Mouse (Mus musculus) retina, postnatal 7 days (tissue): Measurements from ENCODE around the gene Spef2.
"Not testable (repeated sequence)": the region's sequence is repeated elsewhere in the genome, so short reads cannot be mapped to it uniquely, and the experiment has no call there.

Experiments
- DNase-seq: peaks from one replicate; pipeline ENCODE4 v3.0.0-alpha.2; 2012; ENCODE audit warnings: low read depth, low spot score

Spef2 gene

DNA sequence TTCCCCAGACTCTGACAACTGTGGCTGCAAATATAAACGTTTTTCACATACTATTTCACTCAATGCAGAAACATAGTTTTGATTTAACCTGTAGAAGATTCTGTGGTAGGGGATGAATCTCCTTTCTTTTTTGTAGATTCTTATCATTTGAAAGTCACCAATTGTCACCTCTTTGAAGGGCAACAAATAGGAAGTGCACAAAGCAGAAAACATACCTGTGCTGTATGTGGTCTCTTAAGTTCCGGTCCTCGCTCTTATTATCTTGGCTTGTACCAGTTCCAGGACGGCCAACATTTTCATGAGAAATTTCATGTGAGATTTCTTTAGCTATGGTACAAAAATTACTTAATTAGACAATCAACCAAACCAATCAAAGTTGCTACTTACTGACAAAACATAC, 80.1 kb downstream of the Spef2 start:
- no peak for DNase-seq

DNA sequence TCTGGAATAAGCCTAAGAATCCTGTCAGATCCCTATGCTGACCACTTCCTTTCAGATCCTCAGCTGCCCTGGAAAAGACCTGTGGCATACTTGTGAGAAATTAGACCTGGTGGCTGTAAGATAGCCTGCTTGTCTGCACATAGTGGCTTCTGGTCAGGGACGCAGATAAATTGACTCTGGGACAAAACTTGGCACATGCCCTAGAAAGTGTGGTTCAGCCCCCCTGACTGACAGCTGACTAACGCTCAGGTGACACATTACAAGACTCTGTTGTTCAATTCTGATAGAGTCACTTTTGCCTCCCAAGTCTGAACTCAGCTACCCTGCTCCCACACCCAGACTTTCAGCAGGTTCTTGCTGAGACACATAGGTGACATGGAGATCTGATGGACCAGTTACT, 83.7 kb downstream of the Spef2 start:
- DNase-seq, result not testable (repeated sequence)

DNA sequence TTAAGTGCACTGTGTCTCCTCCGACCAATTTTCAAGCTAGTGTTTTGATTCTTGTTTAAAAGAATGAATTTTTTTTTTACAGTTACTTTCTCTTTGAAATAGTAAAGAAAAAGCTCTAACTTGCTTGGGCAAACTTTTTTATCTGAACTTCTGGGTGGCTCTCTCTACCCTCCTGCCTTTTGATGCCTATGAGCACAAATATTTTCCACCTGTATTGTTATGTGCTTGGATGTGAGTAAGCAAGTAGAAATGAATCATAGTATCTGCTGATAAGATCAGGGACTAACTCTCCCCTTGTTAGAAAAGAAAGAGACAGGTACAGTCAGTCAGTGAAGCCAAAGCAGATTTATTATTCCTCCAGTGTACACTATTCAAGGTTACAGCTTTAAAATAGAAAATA, 87.5 kb downstream of the Spef2 start:
- DNase-seq, result no peak

DNA sequence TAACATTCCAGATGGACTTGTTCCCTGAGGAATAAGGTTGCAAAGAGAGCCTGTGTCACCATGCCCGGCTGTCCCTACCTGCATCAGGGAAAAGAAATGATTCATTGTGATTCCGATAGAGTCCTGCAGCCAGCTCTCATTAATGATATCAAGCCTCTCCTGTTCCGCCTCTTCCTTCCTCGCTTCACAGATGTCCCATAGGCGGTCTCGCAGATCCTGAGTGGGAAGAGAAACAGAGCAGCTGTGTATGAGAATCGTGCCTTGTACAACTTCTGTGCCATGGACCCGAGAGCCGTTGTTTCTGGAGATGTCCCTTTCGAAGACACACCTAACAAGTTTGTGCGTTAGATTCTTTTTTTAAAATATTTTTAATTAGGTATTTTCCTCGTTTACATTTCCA, 114.2 kb downstream of the Spef2 start:
- DNase-seq, result no peak

DNA sequence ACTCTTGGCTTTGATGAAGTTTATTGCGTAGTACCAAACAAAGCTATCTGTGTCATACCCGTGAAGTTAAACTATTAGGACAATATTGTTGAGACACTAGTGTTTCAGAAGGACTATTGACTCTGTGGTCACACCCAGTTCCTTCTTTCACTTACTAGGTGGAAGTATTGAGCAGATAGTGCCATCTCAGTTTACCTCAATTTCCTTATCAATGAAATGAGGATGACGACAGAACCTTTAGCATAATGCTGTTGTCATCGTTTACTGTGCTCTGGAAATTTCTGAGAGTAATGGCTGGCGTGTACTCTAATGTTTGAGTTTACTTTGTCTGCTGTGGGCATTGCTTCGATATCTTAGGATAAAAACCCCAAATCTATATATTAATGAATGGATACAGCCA, 117.0 kb downstream of the Spef2 start:
- no peak for DNase-seq

DNA sequence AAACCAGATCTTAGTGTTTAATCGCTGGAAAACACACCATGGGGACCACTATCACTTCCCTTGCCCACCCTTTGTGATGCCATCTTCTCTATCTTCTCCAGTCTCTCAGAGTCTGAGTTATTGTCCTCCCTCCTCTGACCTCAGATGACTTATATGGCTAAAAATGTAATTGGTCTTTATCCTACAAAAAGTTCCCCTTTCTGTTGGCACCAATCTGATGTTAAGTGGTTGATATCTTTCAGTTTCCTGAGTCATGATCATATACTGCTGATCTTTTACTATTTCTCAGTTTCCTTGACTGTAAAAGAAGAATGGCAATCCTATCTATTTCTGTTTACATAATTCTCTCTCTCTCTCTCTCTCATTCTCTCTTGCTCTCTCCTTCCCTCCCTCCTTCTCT, 119.0 kb downstream of the Spef2 start:
- DNase-seq, result no peak

DNA sequence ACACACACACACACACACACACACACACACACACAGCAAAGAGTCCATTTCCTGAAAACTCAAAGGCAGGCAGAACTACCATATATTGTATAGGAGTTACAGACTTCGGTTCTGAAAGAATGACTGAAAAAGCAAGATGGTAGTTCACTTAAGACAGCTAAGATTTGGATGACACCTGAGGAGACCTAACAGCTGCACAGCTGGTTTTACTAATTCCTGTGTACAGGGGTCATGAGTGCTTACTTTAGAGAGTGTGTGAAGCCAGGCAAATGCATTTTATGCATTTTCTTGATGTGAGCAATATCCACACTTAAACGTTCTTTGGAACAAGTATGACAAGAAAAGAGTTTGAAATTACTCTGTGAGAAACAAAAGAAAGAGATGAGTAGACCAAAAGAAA, 124.0 kb downstream of the Spef2 start:
- DNase-seq, result no peak

DNA sequence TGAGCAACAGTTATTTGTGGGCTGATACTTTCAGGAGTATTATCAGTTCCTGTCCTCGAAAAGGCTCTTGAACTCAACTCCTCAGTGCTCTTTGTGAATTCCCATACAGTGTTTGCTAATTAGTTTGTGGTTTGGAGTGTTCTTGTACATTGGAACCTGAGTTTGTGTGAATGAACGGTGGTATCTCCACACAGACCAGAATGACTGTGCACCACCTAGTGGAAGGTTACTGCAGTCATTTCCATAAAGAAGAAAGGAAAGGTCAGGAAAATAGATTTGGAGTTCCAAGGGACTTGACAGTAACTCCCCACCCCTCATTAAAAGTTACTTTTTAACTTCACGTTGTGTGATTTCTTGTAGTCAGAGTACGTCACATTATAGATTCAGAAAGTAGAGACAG, 140.5 kb downstream of the Spef2 start:
- DNase-seq, result no peak

DNA sequence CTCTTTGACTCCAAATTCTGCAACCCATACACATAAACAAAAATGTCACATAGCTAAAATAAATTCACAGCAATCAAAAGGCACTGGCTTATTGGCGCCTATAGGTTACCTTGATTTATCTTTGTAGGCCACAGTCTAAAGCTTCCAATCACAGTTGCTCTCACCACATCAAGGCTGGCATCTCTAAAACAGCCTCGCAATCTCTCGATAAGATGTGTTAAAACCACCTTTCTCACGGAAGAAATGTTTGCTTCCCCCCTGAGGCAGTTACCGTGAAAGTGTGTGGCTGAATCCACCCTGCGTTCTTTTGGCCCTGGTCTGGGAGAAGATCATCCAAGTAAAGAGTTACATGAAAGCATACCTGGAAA, 148.6 kb downstream of the Spef2 start:
- DNase-seq, result no peak

DNA sequence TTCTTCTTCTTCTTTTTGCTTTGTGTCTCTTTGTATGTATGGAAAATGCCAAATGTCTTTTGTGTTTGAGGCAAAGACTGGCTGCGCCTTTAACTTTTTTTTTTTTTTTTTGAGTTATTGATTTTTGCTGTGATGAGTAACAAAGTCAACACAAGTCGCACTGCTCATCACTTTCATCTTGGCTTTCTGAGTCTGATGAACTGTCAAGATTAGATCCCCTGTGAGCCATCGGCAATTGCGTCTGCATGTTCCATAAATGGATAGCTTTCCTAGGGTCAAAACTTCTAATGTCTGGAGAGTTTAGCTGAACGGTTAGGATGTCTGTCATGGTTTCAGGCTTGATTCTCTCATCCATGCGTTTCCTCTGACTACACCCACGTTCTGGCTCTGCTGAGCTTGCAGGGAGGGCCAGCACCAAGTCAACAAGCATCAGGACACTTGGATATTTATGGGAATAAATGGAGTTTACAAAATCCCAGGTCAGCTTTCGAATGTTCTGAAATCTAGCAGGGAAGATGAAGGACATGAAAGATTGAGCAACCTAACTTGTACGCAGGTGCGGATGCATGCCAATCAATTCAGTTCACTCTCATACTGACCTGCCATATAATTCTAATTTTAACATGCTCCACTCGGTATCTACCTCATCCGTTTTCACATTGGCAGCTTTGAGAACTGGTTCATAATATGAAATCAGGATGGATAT, 149.1 kb downstream of the Spef2 start:
- no peak for DNase-seq

DNA sequence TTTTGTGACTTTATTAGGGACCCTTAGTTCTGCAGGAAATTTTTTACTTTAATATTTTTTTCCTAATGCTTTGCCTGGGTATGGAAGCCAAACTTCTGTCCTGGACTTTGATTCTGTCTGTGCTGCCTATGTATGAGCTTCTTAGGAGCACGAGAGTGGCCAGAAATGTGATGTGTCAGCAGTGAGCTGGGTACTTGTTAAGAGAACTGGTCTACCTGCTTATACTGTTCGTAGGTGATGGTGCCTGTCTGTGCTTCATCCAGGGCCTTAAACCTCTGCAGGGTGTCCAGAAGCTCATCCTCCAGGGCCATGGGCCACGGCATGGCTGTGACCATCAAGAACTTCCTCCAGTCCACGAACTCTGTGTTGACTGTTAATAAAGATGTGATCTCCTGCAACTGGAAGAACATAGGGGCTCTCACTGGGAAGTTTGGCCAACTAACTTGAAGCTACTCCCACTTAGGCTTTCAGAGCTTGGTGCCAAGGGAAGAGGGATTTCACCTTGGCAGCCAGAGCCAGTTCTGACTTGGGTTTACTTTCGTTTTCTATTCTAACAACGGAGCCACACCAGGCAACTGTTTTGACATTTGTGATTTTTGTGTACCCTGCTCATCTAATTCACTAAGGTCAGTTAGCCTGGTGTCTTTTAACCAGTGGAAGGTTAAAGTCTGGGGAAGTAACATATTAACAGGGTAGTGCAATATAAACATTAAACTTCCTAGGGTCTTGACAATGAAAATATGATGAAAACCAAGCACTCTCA, 152.2 kb downstream of the Spef2 start:
- DNase-seq, result no peak

DNA sequence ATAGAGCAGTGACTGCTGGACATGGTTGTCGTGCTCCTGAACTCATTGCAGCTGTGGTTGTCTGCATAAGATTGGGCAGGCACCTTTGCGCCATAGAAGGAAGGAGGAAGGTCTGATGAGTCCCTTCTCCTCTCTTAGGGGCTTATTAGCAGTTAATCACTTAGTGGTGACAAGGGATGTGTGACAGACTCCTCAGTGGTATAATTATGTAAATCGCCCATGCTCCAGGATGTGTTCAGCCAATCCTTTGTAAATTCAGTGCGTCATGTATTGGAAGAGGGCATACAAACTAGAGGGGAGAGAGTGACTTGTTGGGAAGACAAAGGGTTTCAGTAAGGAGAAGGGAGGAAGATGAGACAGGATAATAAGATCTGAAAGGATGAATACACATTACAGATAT, 158.7 kb downstream of the Spef2 start:
- no peak for DNase-seq

DNA sequence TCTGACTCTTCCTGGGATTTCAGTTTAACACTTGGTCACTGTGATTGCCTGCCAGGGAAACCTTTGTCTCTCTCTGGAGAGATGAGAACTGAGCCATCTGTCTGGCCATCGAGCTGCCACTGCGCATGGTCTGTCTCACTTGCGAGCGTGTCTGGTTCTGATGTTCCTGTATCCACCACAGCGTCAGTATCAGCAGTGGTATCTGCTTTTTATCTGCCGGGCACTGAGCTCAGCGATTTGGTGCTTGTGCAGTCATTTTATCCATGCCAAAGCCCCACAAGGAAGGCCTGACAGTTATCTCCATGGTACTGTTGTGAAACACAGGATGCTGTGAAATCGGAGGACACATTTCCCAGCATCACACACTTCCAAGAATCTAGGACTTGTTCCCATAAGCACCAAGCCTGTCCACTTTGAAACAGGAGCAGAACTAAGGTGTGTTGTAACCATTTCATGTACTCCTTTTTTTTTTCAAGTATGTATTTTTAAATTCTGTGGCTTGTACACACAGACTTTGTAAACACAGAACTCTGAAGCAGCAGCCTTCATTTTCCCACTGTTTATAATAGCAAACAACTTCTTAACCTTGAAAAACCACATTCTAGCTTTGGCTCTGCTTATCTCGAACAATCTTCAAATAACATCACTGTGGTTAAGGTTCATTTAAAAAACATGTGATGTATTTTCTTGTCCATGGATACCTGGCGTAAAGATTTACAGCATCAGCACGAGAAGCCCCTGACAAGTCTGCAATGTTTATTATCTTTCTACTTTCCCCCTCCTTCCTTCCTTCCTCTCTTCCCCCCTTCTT, 168.0 kb downstream of the Spef2 start:
- DNase-seq, result no peak

DNA sequence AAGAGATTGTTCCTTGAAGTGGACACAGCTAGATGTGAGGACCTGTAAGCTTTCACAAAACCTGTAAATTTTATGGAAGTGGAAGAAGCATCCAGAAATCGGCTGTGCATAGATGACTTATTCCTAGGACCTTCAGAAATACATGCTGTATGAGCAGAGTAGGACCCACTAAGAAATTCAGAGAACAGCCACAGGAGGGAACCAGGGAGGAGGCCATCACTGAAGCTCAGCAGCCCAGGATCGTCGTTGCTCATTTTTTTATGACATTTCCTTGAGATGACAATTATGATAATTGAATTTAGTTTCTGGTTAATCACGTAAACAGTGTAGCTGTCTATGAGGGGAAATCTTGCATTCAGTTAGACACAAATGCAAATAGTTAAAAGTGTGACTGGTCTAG, 171.4 kb downstream of the Spef2 start:
- DNase-seq, result no peak

DNA sequence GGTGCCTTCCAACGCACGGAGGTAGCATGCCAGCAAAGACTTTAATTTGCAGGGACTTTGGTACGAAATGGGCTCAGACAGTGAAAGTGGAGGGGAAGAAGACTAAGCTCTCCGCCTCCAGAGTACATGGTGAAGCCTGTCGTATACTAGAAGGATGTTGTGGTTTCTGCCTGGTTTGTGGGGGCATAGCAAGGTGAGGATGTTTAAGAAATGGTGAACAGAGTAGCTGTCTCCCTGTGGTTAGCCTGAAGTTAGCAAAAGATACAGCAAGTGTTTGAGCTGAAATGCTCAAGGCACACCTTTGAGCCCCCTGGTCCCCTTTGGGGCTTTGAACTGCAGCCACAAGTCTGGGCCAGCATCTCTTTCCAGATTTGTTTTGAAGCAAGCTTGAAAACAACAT, 173.9 kb downstream of the Spef2 start:
- DNase-seq, result no peak

DNA sequence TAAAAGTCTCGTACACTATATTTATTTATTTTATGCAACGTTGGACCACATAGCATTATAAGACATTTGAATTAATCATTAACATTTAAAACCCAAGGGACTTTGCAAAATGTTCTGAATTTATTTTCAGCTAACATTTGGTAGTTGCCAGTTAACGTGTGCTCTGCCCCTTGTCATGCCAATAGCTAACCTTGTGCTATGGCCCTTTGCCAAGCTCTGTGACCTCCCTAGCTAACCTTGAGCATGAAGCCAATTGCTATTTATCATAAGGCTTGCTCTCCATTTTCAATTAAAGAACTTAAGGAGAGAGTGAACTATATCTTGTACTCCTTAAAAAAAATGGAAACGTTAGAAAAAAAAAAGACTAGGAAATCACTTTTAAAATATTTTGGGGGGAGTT, 175.3 kb downstream of the Spef2 start:
- no peak for DNase-seq

DNA sequence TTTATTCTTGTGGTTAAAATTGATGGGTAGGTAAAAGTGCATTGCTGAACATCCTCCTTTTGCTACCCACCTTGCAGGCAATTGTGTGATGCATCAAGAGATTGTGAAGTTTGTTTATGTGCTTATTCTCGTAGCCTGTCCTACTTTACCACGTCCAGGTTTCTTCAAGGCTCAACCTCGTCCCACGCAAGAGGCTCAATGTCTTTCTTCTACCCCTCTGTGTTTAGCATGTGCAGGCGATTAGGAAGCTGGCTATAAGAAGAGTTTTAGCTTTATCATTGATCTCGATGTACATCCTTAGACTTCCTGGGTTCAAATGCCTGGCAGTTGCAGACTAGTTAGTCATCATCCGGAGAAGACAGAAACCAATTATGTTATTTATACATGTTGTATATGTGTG, 176.0 kb downstream of the Spef2 start:
- DNase-seq, result no peak

DNA sequence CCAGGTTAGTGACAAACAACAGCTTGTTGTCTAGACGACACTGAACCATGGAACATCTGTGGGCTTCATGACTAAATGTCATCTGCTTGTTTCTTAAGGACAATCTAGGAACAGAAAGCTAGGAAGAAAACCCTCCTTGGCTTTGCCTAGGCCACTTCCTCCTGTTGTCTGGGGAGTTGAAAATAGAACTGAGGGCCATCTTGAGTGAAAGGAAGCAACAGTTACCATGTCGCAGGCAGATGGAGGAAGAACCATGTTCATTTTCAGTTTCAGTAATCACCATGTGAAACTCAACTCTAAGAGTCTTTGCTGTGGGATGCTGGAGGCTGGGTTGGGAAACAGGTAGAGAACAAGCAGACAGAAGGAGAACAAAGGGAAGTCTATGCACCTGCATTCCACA, 176.8 kb downstream of the Spef2 start:
- DNase-seq, result no peak

DNA sequence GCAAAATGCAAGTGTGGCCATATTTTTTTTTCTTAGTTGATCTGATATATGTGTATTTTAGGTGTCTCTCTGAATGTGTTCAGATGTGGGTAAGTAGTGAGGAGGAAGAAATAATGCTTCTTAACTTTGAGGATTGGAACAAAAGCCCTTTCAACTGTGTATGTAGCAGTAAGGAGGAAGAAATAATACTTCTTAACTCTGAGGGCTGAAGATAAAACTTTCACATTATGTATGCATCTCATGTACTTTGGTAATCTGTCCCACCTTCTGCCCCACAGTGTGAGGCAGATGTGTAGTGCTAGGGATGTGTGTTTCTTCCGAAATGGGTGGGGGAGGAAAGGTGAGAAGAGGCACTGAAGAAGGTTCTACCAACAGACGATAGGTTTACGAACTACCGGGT, 181.4 kb downstream of the Spef2 start:
- no peak for DNase-seq

DNA sequence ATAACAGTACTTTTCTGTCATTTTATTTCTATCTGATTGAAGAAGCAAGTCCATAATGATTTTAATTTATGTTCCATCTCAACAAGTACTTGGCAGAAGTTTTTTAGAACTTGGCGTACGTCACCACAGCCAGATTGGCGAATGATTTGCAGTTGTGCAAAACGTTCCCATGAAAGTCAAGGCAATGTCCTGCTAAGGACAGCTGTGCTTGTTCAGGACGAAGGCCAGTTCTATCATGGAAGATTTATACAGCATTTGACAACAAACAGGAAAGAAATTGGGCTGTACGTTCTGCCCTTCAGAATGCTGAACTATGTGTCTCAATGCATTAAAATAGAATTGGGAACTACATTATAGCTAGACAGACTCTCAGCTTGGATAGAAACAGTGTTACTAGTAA, 183.3 kb downstream of the Spef2 start:
- no peak for DNase-seq

DNA sequence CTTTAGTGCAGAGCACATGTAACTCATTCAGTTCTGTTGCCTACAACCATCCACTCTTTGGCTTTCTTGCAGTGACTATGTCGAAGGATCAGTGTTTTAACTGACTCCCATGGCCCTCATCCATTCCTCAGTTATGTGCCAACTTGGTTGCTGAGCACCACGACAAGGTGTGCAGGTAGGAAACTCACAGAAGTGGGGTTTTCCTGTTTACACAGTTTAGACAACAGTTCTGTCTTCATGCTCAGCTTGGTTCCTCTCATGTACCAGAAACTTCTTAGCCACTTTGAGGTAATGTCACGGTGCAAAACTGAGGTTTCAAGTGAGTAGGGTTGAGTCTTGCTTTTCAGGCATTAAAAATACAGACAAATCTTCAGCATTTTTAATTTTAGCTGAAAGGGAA, 184.5 kb downstream of the Spef2 start:
- DNase-seq, result no peak

DNA sequence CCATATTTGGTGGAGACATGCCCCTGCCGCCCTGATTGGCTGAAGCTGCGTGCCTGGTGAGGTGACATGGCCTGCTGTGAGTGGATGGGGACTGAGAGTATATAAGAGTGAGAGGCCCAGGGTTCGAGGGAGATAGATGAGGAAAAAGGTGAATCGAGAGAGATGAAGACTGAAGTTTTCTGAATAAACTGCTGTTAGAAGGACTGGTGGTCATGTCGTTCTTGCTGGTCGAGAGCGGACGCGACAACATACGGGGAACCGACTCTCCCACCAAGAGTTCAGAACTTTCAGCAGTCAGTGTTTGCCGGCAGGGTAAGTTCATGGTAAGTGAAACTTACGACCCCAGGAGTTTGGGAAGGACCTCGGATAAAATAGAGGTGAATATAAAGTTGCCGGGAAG, 191.4 kb downstream of the Spef2 start:
- not testable (repeated sequence) for DNase-seq

DNA sequence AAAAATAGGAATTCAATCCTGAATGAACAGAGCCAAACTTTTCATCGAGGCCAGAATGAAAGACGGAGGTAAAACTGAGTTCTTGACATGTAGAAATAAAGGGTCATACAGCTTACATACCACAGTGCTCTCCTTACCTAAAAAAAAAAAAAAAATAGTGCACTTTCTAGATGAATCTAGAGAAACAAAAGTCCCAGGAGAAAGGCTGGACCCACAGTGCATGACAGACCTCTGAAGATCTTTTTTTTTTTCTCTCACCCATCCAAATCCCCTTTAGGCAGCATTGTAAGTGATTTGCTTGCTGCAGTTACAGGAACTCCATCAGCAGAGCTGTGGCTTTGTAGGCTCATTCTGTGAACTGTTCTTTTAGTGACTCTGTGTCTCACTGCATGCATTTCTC, 199.7 kb downstream of the Spef2 start:
- no peak for DNase-seq
